Mouse (Mus musculus) heart, adult 2 months (tissue): ENCODE measurements around the gene Ndufa1. TPM values are rescaled to one million over a fixed set of nuclear protein-coding genes. Genes with fewer than 3 reads are reported as not detected.

Source experiments
- DNase-seq, 2 experiments: peaks; one replicate each; pipeline ENCODE4 v3.0.0; 2021
- H3K27ac ChIP-seq: fragments of 200-600 bp; 2 replicates; pipeline ENCODE4 v1.8.1; 2022
- H3K27me3 ChIP-seq: fragments of 200-500 bp; 2 replicates; pipeline ENCODE4 v1.6.1; 2012; ENCODE audit warnings: mild to moderate bottlenecking, low read length, inconsistent platforms, mixed read lengths; ENCODE audit not compliant: control insufficient read depth, insufficient read depth
- H3K36me3 ChIP-seq: fragments of 200-500 bp; 2 replicates; pipeline ENCODE4 v1.6.1; 2012; ENCODE audit warnings: low read length, inconsistent platforms; ENCODE audit not compliant: control insufficient read depth, insufficient read depth
- H3K4me1 ChIP-seq: fragments of 200-500 bp; 2 replicates; pipeline ENCODE4 v1.6.1; 2011; ENCODE audit warnings: low read length; ENCODE audit not compliant: control insufficient read depth, insufficient read depth
- H3K4me3 ChIP-seq: fragments of 200-600 bp; 2 replicates; pipeline ENCODE4 v1.8.1; 2022
- H3K79me2 ChIP-seq: fragments of 200-500 bp; replicated peaks from 2 replicates; pipeline ENCODE4 v1.6.1; 2012; ENCODE audit warnings: mild to moderate bottlenecking, inconsistent platforms, low read length, moderate library complexity, mixed read lengths; ENCODE audit not compliant: control insufficient read depth, insufficient read depth
- H3K9ac ChIP-seq: fragments of 200-500 bp; 2 replicates; pipeline ENCODE4 v1.6.1; 2012; ENCODE audit warnings: low read depth, mild to moderate bottlenecking, control low read depth, inconsistent platforms, low read length, mixed read lengths
- CTCF ChIP-seq: fragments of 200-600 bp; IDR thresholded peaks from 2 replicates; pipeline ENCODE4 v1.8.1; 2022; ENCODE audit warnings: antibody characterized with exemption, mild to moderate bottlenecking, moderate library complexity
- EP300 ChIP-seq: fragments of 200-500 bp; IDR thresholded peaks from 2 replicates; pipeline ENCODE4 v1.6.1; 2011; ENCODE audit warnings: low read depth, low read length, control low read depth; ENCODE audit not compliant: insufficient read depth
- POLR2A ChIP-seq: fragments of 200-500 bp; IDR thresholded peaks from 2 replicates; pipeline ENCODE4 v1.6.1; 2011; ENCODE audit warnings: mild to moderate bottlenecking, low read depth, low read length, control low read depth; ENCODE audit not compliant: insufficient read depth
- WGBS: fragments of 180-500 bp; shearing (Covaris S2); methylation state at CpG from one replicate; pipeline ENCODE4 v1.1.7; 2018; 5-methylcytosine and 5-hydroxymethylcytosine counted together
- intact Hi-C: fragments of 180-260 bp; cut with DNase I; formaldehyde crosslinking; loops from one replicate; pipeline ENCODE4 v1.15.1; 2025
- polyA plus RNA-seq: library from polyadenylated mRNA; depleted of rRNA; stranded (reverse); fragments of >200 nt; gene quantifications from 2 replicates; pipeline ENCODE4 v1.2.3, GENCODE M21; 2012; rRNA removed
- total RNA-seq, 2 experiments: library from RNA; stranded (reverse); gene quantifications; 2 replicates each; pipeline ENCODE4 v1.2.3; 2021

Gene Ndufa1
- total and polyA plus RNA-seq, 3 experiments, result 816 to 1,094 (median 925) TPM

DNA sequence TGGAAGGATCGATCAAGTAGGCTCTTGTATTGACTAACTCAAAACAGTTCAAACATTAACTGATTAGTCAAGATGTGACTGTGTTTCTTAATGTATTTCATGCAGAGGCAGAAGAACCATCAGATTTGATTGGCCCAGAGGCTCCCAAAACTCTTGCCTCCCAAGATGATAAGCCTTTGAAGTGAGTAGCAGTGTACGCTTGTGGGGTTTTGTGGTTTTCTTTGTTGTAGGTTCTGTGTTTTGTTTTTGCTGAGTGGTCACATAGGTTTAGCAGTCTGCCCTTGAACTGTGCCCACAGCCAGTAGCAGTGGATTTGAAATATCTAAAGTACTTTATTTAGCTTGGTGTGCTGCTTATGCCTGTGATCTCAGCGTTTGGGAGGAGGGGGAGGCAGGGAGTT is 49.2 kb downstream of the Ndufa1 start:
- intact Hi-C loops, result no loop called here
- Histone ChIP-seq H3K36me3 (no peaks in the 10 kb centered on the region), H3K4me3 (no peak overlapping the region), H3K27ac (no peak overlapping the region), H3K79me2 (no peaks in the 10 kb centered on the region), H3K4me1 (no peaks in the 10 kb centered on the region), H3K27me3 (no peaks in the 10 kb centered on the region), H3K9ac (no peak overlapping the region)
- WGBS, result 80% methylated on average over 3 of the region's 3 CpGs
- no peak for TF ChIP-seq CTCF
- no peak for TF ChIP-seq EP300
- TF ChIP-seq POLR2A, result no peak
- no peak for DNase-seq

Other genes starting within 250 kb of the Ndufa1 start
- gene Sept6, start 199.4 kb downstream of the Ndufa1 start, total RNA-seq, result 1 to 10 TPM; 5.5 to 6.9 TPM
- 3.8 and 4.0 TPM in 2 replicates for gene Sept6, start 199.4 kb downstream of the Ndufa1 start, polyA plus RNA-seq
- not detected for gene Sowahd, start 142.3 kb downstream of the Ndufa1 start, total RNA-seq
- not detected in 2 replicates for gene Sowahd, start 142.3 kb downstream of the Ndufa1 start, polyA plus RNA-seq
- 100 to 1,000 TPM; 289 to 325 TPM for gene Rpl39, start 105.8 kb downstream of the Ndufa1 start, total RNA-seq
- 57.3 and 86.8 TPM in 2 replicates for gene Rpl39, start 105.8 kb downstream of the Ndufa1 start, polyA plus RNA-seq
- 1 to 10 TPM; 6.6 to 6.7 TPM for gene Upf3b, start 80.8 kb downstream of the Ndufa1 start, total RNA-seq
- 2.6 and 4.5 TPM in 2 replicates for gene Upf3b, start 80.8 kb downstream of the Ndufa1 start, polyA plus RNA-seq
- 1 to 10 TPM; 8.8 TPM for gene Nkap, start 64.4 kb downstream of the Ndufa1 start, total RNA-seq
- 1.6 and 3.0 TPM in 2 replicates for gene Nkap, start 64.4 kb downstream of the Ndufa1 start, polyA plus RNA-seq
- gene Akap14, start 22.3 kb downstream of the Ndufa1 start, total RNA-seq, result not detected
- 0.08 TPM in 1 of 2 replicates, not detected in the other for gene Akap14, start 22.3 kb downstream of the Ndufa1 start, polyA plus RNA-seq
- 1 to 10 TPM; 1.8 to 2.2 TPM for gene Rnf113a1, start 82 bp upstream of the Ndufa1 start, total RNA-seq
- 1.5 TPM in 2 replicates for gene Rnf113a1, start 82 bp upstream of the Ndufa1 start, polyA plus RNA-seq
- not detected for gene Gm9, start 19.9 kb upstream of the Ndufa1 start, total RNA-seq
- gene Gm9, start 19.9 kb upstream of the Ndufa1 start, polyA plus RNA-seq, result not detected in 2 replicates
- not detected for gene Rhox1, start 31.1 kb upstream of the Ndufa1 start, total RNA-seq
- gene Rhox1, start 31.1 kb upstream of the Ndufa1 start, polyA plus RNA-seq, result not detected in 2 replicates
- gene Rhox2a, start 53.8 kb upstream of the Ndufa1 start, total RNA-seq, result not detected
- not detected in 2 replicates for gene Rhox2a, start 53.8 kb upstream of the Ndufa1 start, polyA plus RNA-seq
- gene Rhox3a, start 58.8 kb upstream of the Ndufa1 start, total RNA-seq, result not detected
- gene Rhox3a, start 58.8 kb upstream of the Ndufa1 start, polyA plus RNA-seq, result not detected in 2 replicates
- gene Rhox4a, start 74.2 kb upstream of the Ndufa1 start, total RNA-seq, result not detected
- not detected in 2 replicates for gene Rhox4a, start 74.2 kb upstream of the Ndufa1 start, polyA plus RNA-seq
- gene Rhox3a2, start 188.9 kb upstream of the Ndufa1 start, total RNA-seq, result not detected
- not detected in 2 replicates for gene Rhox3a2, start 188.9 kb upstream of the Ndufa1 start, polyA plus RNA-seq
- gene Rhox4a2, start 199.7 kb upstream of the Ndufa1 start, total RNA-seq, result not detected
- not detected in 2 replicates for gene Rhox4a2, start 199.7 kb upstream of the Ndufa1 start, polyA plus RNA-seq
- not detected for gene Rhox2b, start 220.9 kb upstream of the Ndufa1 start, total RNA-seq
- not detected in 2 replicates for gene Rhox2b, start 220.9 kb upstream of the Ndufa1 start, polyA plus RNA-seq
- not detected for gene Rhox4b, start 241.3 kb upstream of the Ndufa1 start, total RNA-seq
- not detected in 2 replicates for gene Rhox4b, start 241.3 kb upstream of the Ndufa1 start, polyA plus RNA-seq